Mouse (Mus musculus): ENCODE results near the gene Olfr1496. TPM values are rescaled to one million over a fixed set of nuclear protein-coding genes. Genes with fewer than 3 reads are reported as not detected.
"Not testable (repeated sequence)": the region's sequence is repeated elsewhere in the genome, so short reads cannot be mapped to it uniquely, and the experiment has no call there.

Gene Olfr1496
- not detected in 2 replicates for polyA plus RNA-seq (2015; fragmentation: Nextera tagmentation; extraction: Ambion mirVana)

GRCm38 (mm10) chr19:13777578-13777977, at the start of gene Olfr1496:
TSS of gene Olfr1496 (plus strand) at chr19:13777878.
- H3K27ac ChIP-seq = no peak within 1 kb of the TSS
- 86% methylated on average over 1 of the region's 1 CpGs for WGBS

GRCm38 (mm10) chr19:13739428-13739827, 38.2 kb upstream of the Olfr1496 start, which contains the start of gene Olfr1494:
TSS of gene Olfr1494 (plus strand) at chr19:13739728.
- no peak within 1 kb of the TSS for H3K4me2 ChIP-seq
- H3K9me3 ChIP-seq = 0 out of 2 replicates have a peak, but pooled peaks cover 3% of the 10 kb centered on the region
- no peaks in the 10 kb centered on the region for H3K36me3 ChIP-seq
- WGBS = 84% methylated on average over 4 of the region's 4 CpGs
- H3K4me3 ChIP-seq = no peak within 1 kb of the TSS
- H3K9ac ChIP-seq = no peak within 1 kb of the TSS
- ATAC-seq (ENCODE audit: insufficient number of reproducible peaks, insufficient read depth, low FRiP score, low TSS enrichment, low read depth) = no peak
- H3K4me1 ChIP-seq = no peaks in the 10 kb centered on the region
- H3K27ac ChIP-seq = no peak within 1 kb of the TSS
- H3K27me3 ChIP-seq = no peaks in the 10 kb centered on the region

More at GRCm38 (mm10) chr19:13777578-13777977, at the start of gene Olfr1496:
- Histone ChIP-seq H3K9ac (no peak within 1 kb of the TSS), H3K4me3 (no peak within 1 kb of the TSS), H3K27me3 (no peaks in the 10 kb centered on the region), H3K4me2 (no peak within 1 kb of the TSS), H3K36me3 (no peaks in the 10 kb centered on the region), H3K9me3 (no peaks in the 10 kb centered on the region), H3K4me1 (no peaks in the 10 kb centered on the region)
- no peak for ATAC-seq (ENCODE audit: insufficient number of reproducible peaks, insufficient read depth, low FRiP score, low TSS enrichment, low read depth)

- no peaks in the 10 kb centered on the region for H3K36me3 ChIP-seq
- H3K27ac ChIP-seq = no peak overlapping the region
- no peak overlapping the region for H3K9ac ChIP-seq
- ATAC-seq (ENCODE audit: insufficient number of reproducible peaks, insufficient read depth, low FRiP score, low TSS enrichment, low read depth) = no peak
- no peaks in the 10 kb centered on the region for H3K9me3 ChIP-seq
- no peaks in the 10 kb centered on the region for H3K27me3 ChIP-seq
- H3K4me2 ChIP-seq = no peak overlapping the region
- H3K4me3 ChIP-seq = no peak overlapping the region
- H3K4me1 ChIP-seq = no peaks in the 10 kb centered on the region
- WGBS = 100% methylated on average over 1 of the region's 1 CpGs
Measured at GRCm38 (mm10) chr19:13749366-13749765, 28.3 kb upstream of the Olfr1496 start.

- WGBS = 78% methylated on average over 3 of the region's 3 CpGs
- ATAC-seq (ENCODE audit: insufficient number of reproducible peaks, insufficient read depth, low FRiP score, low TSS enrichment, low read depth) = no peak
Measured at GRCm38 (mm10) chr19:13764306-13764705, 13.4 kb upstream of the Olfr1496 start, which contains the start of gene Olfr1495. TSS of gene Olfr1495 (plus strand) at chr19:13764606.

GRCm38 (mm10) chr19:13768565-13769276, 9.0 kb upstream of the Olfr1496 start:
- no peak overlapping the region for H3K9ac ChIP-seq
- no peaks in the 10 kb centered on the region for H3K27me3 ChIP-seq
- H3K9me3 ChIP-seq = no peaks in the 10 kb centered on the region
- 91% methylated on average over 9 of the region's 9 CpGs for WGBS
- ATAC-seq (ENCODE audit: insufficient number of reproducible peaks, insufficient read depth, low FRiP score, low TSS enrichment, low read depth) = no peak
- no peaks in the 10 kb centered on the region for H3K36me3 ChIP-seq
- no peak overlapping the region for H3K27ac ChIP-seq
- H3K4me2 ChIP-seq = no peak overlapping the region
- no peak overlapping the region for H3K4me3 ChIP-seq
- H3K4me1 ChIP-seq = no peaks in the 10 kb centered on the region

More at GRCm38 (mm10) chr19:13764306-13764705, 13.4 kb upstream of the Olfr1496 start, which contains the start of gene Olfr1495:
- H3K9ac ChIP-seq = no peak within 1 kb of the TSS
- H3K27ac ChIP-seq = no peak within 1 kb of the TSS
- no peak within 1 kb of the TSS for H3K4me3 ChIP-seq
- no peaks in the 10 kb centered on the region for H3K9me3 ChIP-seq
- H3K36me3 ChIP-seq = no peaks in the 10 kb centered on the region
- H3K4me1 ChIP-seq = no peaks in the 10 kb centered on the region
- H3K4me2 ChIP-seq = no peak within 1 kb of the TSS
- no peaks in the 10 kb centered on the region for H3K27me3 ChIP-seq

- no peak within 1 kb of the TSS for H3K9ac ChIP-seq
- no peak within 1 kb of the TSS for H3K27ac ChIP-seq
- no peaks in the 10 kb centered on the region for H3K9me3 ChIP-seq
- no peaks in the 10 kb centered on the region for H3K27me3 ChIP-seq
- H3K4me3 ChIP-seq = no peak within 1 kb of the TSS
- ATAC-seq (ENCODE audit: insufficient number of reproducible peaks, insufficient read depth, low FRiP score, low TSS enrichment, low read depth) = no peak
- H3K4me2 ChIP-seq = no peak within 1 kb of the TSS
- no peaks in the 10 kb centered on the region for H3K4me1 ChIP-seq
- no peaks in the 10 kb centered on the region for H3K36me3 ChIP-seq
Measured at GRCm38 (mm10) chr19:13798102-13798501, 20.4 kb downstream of the Olfr1496 start, which contains the start of gene Olfr1497. TSS of gene Olfr1497 (minus strand) at chr19:13798202.

- not testable (repeated sequence) for ATAC-seq (ENCODE audit: insufficient number of reproducible peaks, insufficient read depth, low FRiP score, low TSS enrichment, low read depth); H3K9ac ChIP-seq; H3K9me3 ChIP-seq; H3K4me1 ChIP-seq; H3K27ac ChIP-seq; H3K4me2 ChIP-seq; H3K36me3 ChIP-seq; H3K4me3 ChIP-seq; H3K27me3 ChIP-seq
- WGBS = 64% methylated on average over 1 of the region's 1 CpGs
Measured at GRCm38 (mm10) chr19:13805486-13805885, 27.8 kb downstream of the Olfr1496 start.

- WGBS = 65% methylated on average over 2 of the region's 2 CpGs
- no peak for ATAC-seq (ENCODE audit: insufficient number of reproducible peaks, insufficient read depth, low FRiP score, low TSS enrichment, low read depth)
- no peak overlapping the region for H3K9ac ChIP-seq
Measured at GRCm38 (mm10) chr19:13812823-13813222, 35.1 kb downstream of the Olfr1496 start.

GRCm38 (mm10) chr19:13818827-13819226, 41.1 kb downstream of the Olfr1496 start:
- no peak for ATAC-seq (ENCODE audit: insufficient number of reproducible peaks, insufficient read depth, low FRiP score, low TSS enrichment, low read depth)

More at GRCm38 (mm10) chr19:13812823-13813222, 35.1 kb downstream of the Olfr1496 start:
- Histone ChIP-seq H3K9me3 (no peaks in the 10 kb centered on the region), H3K4me1 (no peaks in the 10 kb centered on the region), H3K4me3 (no peak overlapping the region), H3K27me3 (no peaks in the 10 kb centered on the region), H3K27ac (no peak overlapping the region), H3K36me3 (no peaks in the 10 kb centered on the region), H3K4me2 (no peak overlapping the region)

GRCm38 (mm10) chr19:13819347-13819746, 41.7 kb downstream of the Olfr1496 start, which contains the start of gene Olfr1499:
TSS of gene Olfr1499 (minus strand) at chr19:13819447.
- Histone ChIP-seq H3K9ac (no peak within 1 kb of the TSS), H3K4me1 (no peaks in the 10 kb centered on the region), H3K27me3 (no peaks in the 10 kb centered on the region), H3K4me3 (no peak within 1 kb of the TSS), H3K36me3 (no peaks in the 10 kb centered on the region), H3K4me2 (no peak within 1 kb of the TSS), H3K9me3 (no peaks in the 10 kb centered on the region), H3K27ac (no peak within 1 kb of the TSS)
- no peak for ATAC-seq (ENCODE audit: insufficient number of reproducible peaks, insufficient read depth, low FRiP score, low TSS enrichment, low read depth)

More at GRCm38 (mm10) chr19:13818827-13819226, 41.1 kb downstream of the Olfr1496 start:
- no peak overlapping the region for H3K4me2 ChIP-seq
- H3K4me1 ChIP-seq = no peaks in the 10 kb centered on the region
- no peaks in the 10 kb centered on the region for H3K27me3 ChIP-seq
- H3K36me3 ChIP-seq = no peaks in the 10 kb centered on the region
- no peak overlapping the region for H3K27ac ChIP-seq
- H3K9ac ChIP-seq = no peak overlapping the region
- no peaks in the 10 kb centered on the region for H3K9me3 ChIP-seq
- no peak overlapping the region for H3K4me3 ChIP-seq
- 34% methylated on average over 5 of the region's 5 CpGs for WGBS

- 67% methylated on average over 5 of the region's 5 CpGs for WGBS
- Histone ChIP-seq H3K27me3 (no peaks in the 10 kb centered on the region), H3K27ac (no peak overlapping the region), H3K9ac (no peak overlapping the region), H3K4me2 (no peak overlapping the region), H3K4me3 (no peak overlapping the region), H3K4me1 (no peaks in the 10 kb centered on the region), H3K36me3 (no peaks in the 10 kb centered on the region), H3K9me3 (no peaks in the 10 kb centered on the region)
- ATAC-seq (ENCODE audit: insufficient number of reproducible peaks, insufficient read depth, low FRiP score, low TSS enrichment, low read depth) = no peak
Measured at GRCm38 (mm10) chr19:13820847-13821246, 43.2 kb downstream of the Olfr1496 start.

GRCm38 (mm10) chr19:13828447-13828846, 50.8 kb downstream of the Olfr1496 start:
- Histone ChIP-seq H3K27ac (no peak overlapping the region), H3K36me3 (no peaks in the 10 kb centered on the region), H3K4me3 (no peak overlapping the region), H3K9me3 (no peaks in the 10 kb centered on the region), H3K9ac (no peak overlapping the region), H3K4me1 (no peaks in the 10 kb centered on the region), H3K27me3 (no peaks in the 10 kb centered on the region), H3K4me2 (no peak overlapping the region)
- 66% methylated on average over 3 of the region's 3 CpGs for WGBS
- ATAC-seq (ENCODE audit: insufficient number of reproducible peaks, insufficient read depth, low FRiP score, low TSS enrichment, low read depth) = no peak
